Mouse (Mus musculus) E14TG2a.4 (cell line): Measurements from ENCODE around the gene Adk.

ENCODE experiments used
- CTCF ChIP-seq: conservative IDR thresholded peaks from 2 replicates; pipeline ENCODE4 v1.5.1; 2014; ENCODE audit warnings: low read length
- NANOG ChIP-seq: IDR thresholded peaks from 2 replicates; pipeline ENCODE4 v1.6.1; 2014; ENCODE audit warnings: borderline replicate concordance, low read length, mixed read lengths

DNA sequence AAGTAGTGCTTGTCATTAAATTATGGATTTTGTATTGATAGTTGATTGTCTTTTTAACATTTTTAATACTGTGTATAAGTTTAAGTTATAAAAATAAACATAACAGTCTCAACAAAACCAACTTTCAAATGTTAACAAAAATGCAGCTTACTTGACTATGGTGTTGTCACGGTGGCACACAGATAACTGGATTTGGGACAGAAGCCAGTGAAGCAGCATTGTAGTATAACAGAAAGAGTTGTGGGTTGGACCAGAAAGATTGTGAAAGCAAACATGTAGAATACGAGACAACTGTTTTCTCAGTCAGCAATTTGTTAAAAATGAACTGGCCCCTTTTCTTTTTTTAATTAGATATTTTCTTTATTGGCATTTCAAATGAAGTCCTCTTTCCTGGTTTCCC, 122.4 kb downstream of the Adk start:
- TF ChIP-seq CTCF (no peak), NANOG (no peak)
